Mouse (Mus musculus) limb, embryonic 12.5 days (tissue): Measurements from ENCODE around the gene Mecom. TPM values are rescaled to one million over a fixed set of nuclear protein-coding genes. Genes with fewer than 3 reads are reported as not detected.

ENCODE experiments used
- ATAC-seq: fragments of 200-750 bp; cut with Nextera tagmentation; 2 replicates; pipeline ENCODE4 v1.8.0; 2017; ENCODE audit warnings: low read depth, moderate TSS enrichment; ENCODE audit not compliant: insufficient number of reproducible peaks, insufficient read depth, low FRiP score, low TSS enrichment
- H3K27ac ChIP-seq: fragments of 300-500 bp; sonication (generic); 2 replicates; pipeline ENCODE4 v1.5.1; 2016; ENCODE audit warnings: mild to moderate bottlenecking, moderate library complexity
- H3K27me3 ChIP-seq: fragments of 300-500 bp; sonication (generic); 2 replicates; pipeline ENCODE4 v1.6.1; 2016; ENCODE audit warnings: mild to moderate bottlenecking, moderate library complexity
- H3K36me3 ChIP-seq: fragments of 300-500 bp; sonication (generic); 2 replicates; pipeline ENCODE4 v1.6.1; 2016; ENCODE audit warnings: mild to moderate bottlenecking, moderate library complexity
- H3K4me1 ChIP-seq: fragments of 300-500 bp; sonication (generic); replicated peaks from 2 replicates; pipeline ENCODE4 v1.6.1; 2016
- H3K4me2 ChIP-seq: fragments of 300-500 bp; sonication (generic); 2 replicates; pipeline ENCODE4 v1.6.1; 2016; ENCODE audit warnings: mild to moderate bottlenecking, moderate library complexity
- H3K4me3 ChIP-seq: fragments of 300-500 bp; sonication (generic); replicated peaks from 2 replicates; pipeline ENCODE4 v1.5.1; 2016; ENCODE audit warnings: mild to moderate bottlenecking
- H3K9ac ChIP-seq: fragments of 300-500 bp; sonication (generic); replicated peaks from 2 replicates; pipeline ENCODE4 v1.6.1; 2016; ENCODE audit warnings: mild to moderate bottlenecking, moderate library complexity
- H3K9me3 ChIP-seq: fragments of 300-500 bp; sonication (generic); 2 replicates; pipeline ENCODE4 v1.6.1; 2016; ENCODE audit warnings: mild to moderate bottlenecking, moderate library complexity
- WGBS: fragments of 180-500 bp; shearing (Covaris S2); methylation state at CpG from one replicate; pipeline ENCODE4 v1.1.7; 2016; 5-methylcytosine and 5-hydroxymethylcytosine counted together
- polyA plus RNA-seq: library from polyadenylated mRNA; unstranded; fragments of >200 nt; fragmentation: Nextera tagmentation; extraction: Ambion mirVana; gene quantifications from 2 replicates; pipeline ENCODE4 v1.2.1, GENCODE M21; 2016

The Mecom gene
- polyA plus RNA-seq, 1 experiment from 2014 or later: 187 TPM

GRCm38 (mm10) chr3:29957365-29958236 lies 590.2 kb downstream of the Mecom start:
- Histone ChIP-seq H3K4me1 (no peaks in the 10 kb centered on the region), H3K4me3 (no peak overlapping the region), H3K4me2 (no peak overlapping the region), H3K27me3 (no peaks in the 10 kb centered on the region), H3K9me3 (no peaks in the 10 kb centered on the region), H3K36me3 (peaks cover 86% of the 10 kb centered on the region), H3K27ac (no peak overlapping the region), H3K9ac (no peak overlapping the region)
- no peak for ATAC-seq
- 81% methylated on average over 10 of the region's 10 CpGs for WGBS

- H3K9ac ChIP-seq: no peak overlapping the region
- no peaks in the 10 kb centered on the region for H3K4me1 ChIP-seq
- H3K4me2 ChIP-seq: no peak overlapping the region
- H3K27me3 ChIP-seq: no peaks in the 10 kb centered on the region
- WGBS: 83% methylated on average over 3 of the region's 3 CpGs
- H3K27ac ChIP-seq: no peak overlapping the region
- no peak for ATAC-seq
- H3K4me3 ChIP-seq: no peak overlapping the region
- H3K36me3 ChIP-seq: peaks cover 75% of the 10 kb centered on the region
- H3K9me3 ChIP-seq: no peaks in the 10 kb centered on the region
Observed at GRCm38 (mm10) chr3:29953269-29953668, 594.5 kb downstream of the Mecom start.

GRCm38 (mm10) chr3:29950853-29951252 lies 597.0 kb downstream of the Mecom start:
- Histone ChIP-seq H3K27ac (0 out of 2 replicates have a peak overlapping the region, but pooled peaks have one; percentile 4), H3K4me3 (no peak overlapping the region), H3K4me1 (no peaks in the 10 kb centered on the region), H3K36me3 (peaks cover 57% of the 10 kb centered on the region), H3K27me3 (no peaks in the 10 kb centered on the region), H3K9me3 (no peaks in the 10 kb centered on the region), H3K4me2 (no peak overlapping the region), H3K9ac (no peak overlapping the region)
- 81% methylated on average over 5 of the region's 5 CpGs for WGBS
- no peak for ATAC-seq

- 72% methylated on average over 11 of the region's 11 CpGs for WGBS
- no peak for ATAC-seq
- H3K27me3 ChIP-seq: no peaks in the 10 kb centered on the region
Observed at GRCm38 (mm10) chr3:29903596-29904308, 644.1 kb downstream of the Mecom start.

More at GRCm38 (mm10) chr3:29903596-29904308, 644.1 kb downstream of the Mecom start:
- Histone ChIP-seq H3K9ac (no peak overlapping the region), H3K36me3 (no peaks in the 10 kb centered on the region), H3K4me2 (no peak overlapping the region), H3K4me3 (no peak overlapping the region), H3K27ac (no peak overlapping the region), H3K9me3 (peaks cover under 1% of the 10 kb centered on the region; the same call in 1 of the 2 replicates), H3K4me1 (no peaks in the 10 kb centered on the region)

Other genes starting within 250 kb of the Mecom start
- gene Actrt3, start 51.9 kb upstream of the Mecom start, polyA plus RNA-seq: 0.10 TPM in 1 of 2 replicates, not detected in the other
- gene Mynn, start 54.1 kb upstream of the Mecom start, polyA plus RNA-seq: 36.3 and 37.9 TPM in 2 replicates
- not detected in 2 replicates for gene Lrriq4, start 96.5 kb upstream of the Mecom start, polyA plus RNA-seq
- 1.5 and 1.7 TPM in 2 replicates for gene Lrrc34, start 99.9 kb upstream of the Mecom start, polyA plus RNA-seq
- not detected in 2 replicates for gene Lrrc31, start 151.8 kb upstream of the Mecom start, polyA plus RNA-seq
- not detected in 2 replicates for gene Samd7, start 198.3 kb upstream of the Mecom start, polyA plus RNA-seq
- 83.9 and 92.1 TPM in 2 replicates for gene Sec62, start 244.9 kb upstream of the Mecom start, polyA plus RNA-seq